ENCODE assay signal across 15 mouse cellular contexts in the genomic region with DNA sequence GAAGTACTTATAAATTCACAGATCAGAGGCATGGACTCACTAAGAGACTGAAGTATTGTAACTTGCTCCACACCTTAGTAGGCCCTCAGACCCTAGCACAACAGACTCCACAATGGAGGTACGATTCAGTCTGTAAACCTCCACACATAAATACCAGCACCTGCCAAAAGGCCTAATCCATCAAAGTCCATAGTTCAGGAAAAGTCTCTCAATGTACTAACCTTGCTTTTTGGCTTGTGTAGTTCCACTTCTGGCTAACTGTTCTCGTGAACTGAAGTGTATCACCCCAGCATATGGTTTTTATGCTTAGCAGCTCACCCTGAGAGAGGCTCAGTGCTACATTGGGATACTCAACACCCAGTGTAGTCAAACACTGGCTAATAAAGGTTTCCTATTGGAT.
"Had no signal": no experiment of that assay in that cellular context is flagged by ENCODE, and none has a peak within 500 bp of the region (broad histone marks: within the 10 kb centered on the region; RNA-seq: fewer than 3 reads in every experiment).

No protein-coding gene starts in this region.

- DNase-seq: kidney, postnatal 25 days; layer of hippocampus, adult 9-11 months; lung, adult 2 months; lung, postnatal 14 days; lung, postnatal 4 days; midbrain, embryonic 14.5 days; thymus, adult 18-20 months; thymus, postnatal 36 days had no signal

- H3K27ac ChIP-seq: kidney, postnatal 0 days; layer of hippocampus, adult 2 months; limb, embryonic 10.5 days; limb, embryonic 13.5 days; liver, embryonic 15.5 days had no signal

- H3K9ac ChIP-seq: limb, embryonic 13.5 days; liver, embryonic 15.5 days had no signal

- H3K4me3 ChIP-seq: layer of hippocampus, adult 2 months; limb, embryonic 10.5 days; limb, embryonic 13.5 days; liver, embryonic 15.5 days had no signal

- H3K4me1 ChIP-seq: limb, embryonic 10.5 days; limb, embryonic 13.5 days; liver, embryonic 15.5 days had no signal

- H3K9me3 ChIP-seq: limb, embryonic 10.5 days; limb, embryonic 13.5 days; liver, embryonic 15.5 days had no signal

- H3K27me3 ChIP-seq: limb, embryonic 13.5 days; liver, embryonic 15.5 days had no signal

- H3K36me3 ChIP-seq: limb, embryonic 10.5 days; limb, embryonic 13.5 days; liver, embryonic 15.5 days had no signal

- H3K4me2 ChIP-seq: limb, embryonic 13.5 days; liver, embryonic 11.5 days; liver, embryonic 15.5 days; midbrain, embryonic 11.5 days had no signal
